Mouse (Mus musculus) left cerebral cortex, postnatal 36 days (tissue): Measurements from ENCODE around the gene Capn6. TPM values are rescaled to one million over a fixed set of nuclear protein-coding genes. Genes with fewer than 3 reads are reported as not detected.

Source experiments
- DNase-seq, 2 experiments: peaks; one replicate each; pipeline ENCODE4 v3.0.0; 2021 to 2022; ENCODE audit warnings: low spot score in 2 of 2, mixed read lengths in 1 of 2
- intact Hi-C: fragments of 180-260 bp; cut with DNase I; formaldehyde crosslinking; loops from one replicate; pipeline ENCODE4 v1.15.1; 2025
- microRNA-seq: library from miRNA; unstranded; fragments of <30 nt; microRNA quantifications from one replicate; pipeline ENCODE4 v1.2.0, GENCODE M21; 2022
- total RNA-seq, 2 experiments: library from RNA; stranded (reverse); gene quantifications; 2 replicates each; pipeline ENCODE4 v1.2.3; 2021

Gene Capn6
- total RNA-seq = 1 to 10 TPM; 1.3 to 2.4 TPM

GRCm38 (mm10) chrX:143827212-143827611 lies at the start of gene Capn6:
Capn6 (minus strand) TSS chrX:143827414.
- DNase-seq = no peak

GRCm38 (mm10) chrX:143867129-143867664 lies 40.0 kb upstream of the Capn6 start:
- intact Hi-C loops = no loop called here

More at GRCm38 (mm10) chrX:143827212-143827611, at the start of gene Capn6:
- intact Hi-C loops = no loop called here

GRCm38 (mm10) chrX:143851351-143851750 lies 24.1 kb upstream of the Capn6 start:
- intact Hi-C loops = no loop called here
- no peak for DNase-seq

More at GRCm38 (mm10) chrX:143867129-143867664, 40.0 kb upstream of the Capn6 start:
- DNase-seq = no peak

- intact Hi-C loops = no loop called here
Observed at GRCm38 (mm10) chrX:143849969-143850368, 22.8 kb upstream of the Capn6 start.

GRCm38 (mm10) chrX:143846637-143847036 lies 19.4 kb upstream of the Capn6 start:
- DNase-seq = no peak
- intact Hi-C loops = no loop called here

More at GRCm38 (mm10) chrX:143849969-143850368, 22.8 kb upstream of the Capn6 start:
- no peak for DNase-seq

- intact Hi-C loops = no loop called here
- no peak for DNase-seq
Observed at GRCm38 (mm10) chrX:143826521-143826920, 693 bp downstream of the Capn6 start.

- no peak for DNase-seq
- intact Hi-C loops = loop anchor here (10.0 kb wide), 1 partner anchor 56 kb away; no protein-coding TSS in a partner anchor
Observed at GRCm38 (mm10) chrX:143818961-143819360, 8.3 kb downstream of the Capn6 start.

- intact Hi-C loops = loop anchor here (10.0 kb wide), 1 partner anchor 59 kb away; no protein-coding TSS in a partner anchor
- no peak for DNase-seq
Observed at GRCm38 (mm10) chrX:143815948-143816347, 11.3 kb downstream of the Capn6 start.

GRCm38 (mm10) chrX:143762556-143762955 lies 64.7 kb downstream of the Capn6 start:
- intact Hi-C loops = no loop called here
- DNase-seq = no peak

Small RNA genes within 50 kb of the gene (microRNA-seq; reads per million reads assigned to microRNA genes)
- not detected for gene Gm47298

Other genes starting within 250 kb of the Capn6 start
- 10 to 100 TPM; 22.6 to 32.8 TPM for gene Dcx, start 105.9 kb upstream of the Capn6 start, total RNA-seq